22 mouse cellular contexts compared by ENCODE assay signal in the genomic region with DNA sequence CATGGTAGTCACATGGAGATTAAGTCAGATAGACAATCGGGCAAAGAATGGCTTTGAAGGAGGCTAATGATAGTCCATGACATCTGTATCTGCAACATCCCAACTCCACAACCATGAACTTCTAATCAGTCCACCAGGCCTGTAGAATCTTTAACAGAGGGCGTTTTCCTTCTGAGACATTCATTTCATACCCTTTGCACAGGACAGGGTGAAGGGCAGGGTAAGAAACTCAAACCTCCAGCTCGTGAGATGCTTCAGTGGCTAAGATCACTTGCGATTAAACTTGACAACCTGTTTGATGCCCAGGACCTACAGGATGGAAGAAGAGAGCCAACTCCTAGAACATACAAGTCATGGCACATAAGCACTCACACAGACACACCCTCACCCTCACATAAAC. TPM values are rescaled to one million over a fixed set of nuclear protein-coding genes. Genes with fewer than 3 reads are reported as not detected.
A peak's percentile ranks its signal among the peaks of the same experiment; 100 is the strongest.
DNase-seq lines count a peak whose midpoint lies in the region; ATAC-seq and TF ChIP-seq lines count a peak whose summit lies in the region.
"Had no signal": no experiment of that assay in that cellular context is flagged by ENCODE, and none has a peak within 500 bp of the region (broad histone marks: within the 10 kb centered on the region; RNA-seq: fewer than 3 reads in every experiment).

No protein-coding gene starts in this region.

- no peaks in the 10 kb centered on the region for H3K27me3 ChIP-seq in kidney, adult 2 months (replicated peaks; ENCODE audit: control insufficient read depth, insufficient read depth, low read length)
- no peaks in the 10 kb centered on the region for H3K27me3 ChIP-seq in liver, adult 2 months (ENCODE audit: control insufficient read depth, insufficient read depth, low read length)
- no peaks in the 10 kb centered on the region for H3K27me3 ChIP-seq in liver, embryonic 12.5 days (replicated peaks)
- H3K27me3 ChIP-seq in ES-Bruce4 (ENCODE audit: control insufficient read depth, insufficient read depth, low read length, poor library complexity, severe bottlenecking), result no peaks in the 10 kb centered on the region
- H3K27me3 ChIP-seq: embryonic facial prominence, embryonic 15.5 days; hindbrain, embryonic 12.5 days had no signal

- H3K4me1 ChIP-seq in kidney, adult 2 months (ENCODE audit: control insufficient read depth, insufficient read depth, low read length), result peaks cover 14% of the 10 kb centered on the region
- peaks cover 3% of the 10 kb centered on the region; the same call in 1 of the 2 replicates for H3K4me1 ChIP-seq in liver, adult 2 months (ENCODE audit: control insufficient read depth, insufficient read depth, low read length)
- H3K4me1 ChIP-seq in liver, embryonic 12.5 days, result peaks cover 12% of the 10 kb centered on the region
- H3K4me1 ChIP-seq in ES-Bruce4 (ENCODE audit: control insufficient read depth, insufficient read depth, low read length), result peaks cover 2% of the 10 kb centered on the region
- H3K4me1 ChIP-seq: embryonic facial prominence, embryonic 15.5 days; heart, embryonic 10.5 days had no signal

- TF ChIP-seq POLR2A in kidney, adult 2 months (IDR thresholded peaks at IDR 0.05; ENCODE audit: low read depth, low read length), result no peak
- no peak for TF ChIP-seq POLR2A in liver, adult 2 months (IDR thresholded peaks at IDR 0.05; ENCODE audit: extremely low read depth, insufficient read depth, low read length)
- no peak for TF ChIP-seq POLR2A in ES-Bruce4 (IDR thresholded peaks at IDR 0.05; ENCODE audit: insufficient read depth, low read length)

- H3K27ac ChIP-seq in kidney, adult 2 months (ENCODE audit: insufficient read depth, low read depth, low read length), result peak overlapping the region; percentile 82
- peak overlapping the region; percentile 58 for H3K27ac ChIP-seq in liver, adult 2 months (replicated peaks; ENCODE audit: insufficient read depth, low read depth, low read length)
- H3K27ac ChIP-seq in liver, embryonic 12.5 days, result no peak overlapping the region
- H3K27ac ChIP-seq in ES-Bruce4 (ENCODE audit: insufficient read depth, low read length), result peak overlapping the region; percentile 92
- H3K27ac ChIP-seq: embryonic facial prominence, embryonic 15.5 days; forebrain, embryonic 10.5 days; heart, embryonic 10.5 days; hindbrain, embryonic 12.5 days had no signal

- no peaks in the 10 kb centered on the region for H3K79me2 ChIP-seq in liver, adult 2 months (ENCODE audit: control insufficient read depth, insufficient read depth, low read length)

- H3K4me3 ChIP-seq in kidney, adult 2 months (ENCODE audit: insufficient read depth, low read depth, low read length), result no peak overlapping the region
- H3K4me3 ChIP-seq in liver, adult 2 months (ENCODE audit: insufficient read depth, low read depth, low read length), result no peak overlapping the region
- H3K4me3 ChIP-seq in liver, embryonic 12.5 days, result no peak overlapping the region
- H3K4me3 ChIP-seq in ES-Bruce4 (ENCODE audit: low read depth, low read length), result no peak overlapping the region
- H3K4me3 ChIP-seq: embryonic facial prominence, embryonic 15.5 days; erythroblast, embryonic 14.5 days; forebrain, embryonic 10.5 days; heart, embryonic 10.5 days; hindbrain, embryonic 12.5 days had no signal

- peak; percentile 66 for DNase-seq in kidney, adult 2 months
- no peak for DNase-seq in kidney, adult 18-20 months
- no peak for DNase-seq in liver, adult 2 months (ENCODE audit: extremely low read depth, low read depth, low spot score)
- no peak for DNase-seq in frontal cortex, postnatal 10 days (ENCODE audit: low spot score in 2 of 2)
- no peak for DNase-seq in heart, adult 18-20 months
- DNase-seq: adrenal gland, adult 8-10 months; adrenal gland, postnatal 36 days; cerebellum, adult 8-10 months; cerebellum, postnatal 14 days; embryo, embryonic 11 days; gastrocnemius, postnatal 36 days; heart, adult 11 months; heart, postnatal 10 days; heart, postnatal 4 days had no signal

- H3K9me3 ChIP-seq in liver, embryonic 12.5 days (replicated peaks), result no peaks in the 10 kb centered on the region
- no peaks in the 10 kb centered on the region for H3K9me3 ChIP-seq in ES-Bruce4 (replicated peaks; ENCODE audit: control insufficient read depth, insufficient read depth, low read length, poor library complexity, severe bottlenecking)
- H3K9me3 ChIP-seq: embryonic facial prominence, embryonic 15.5 days; forebrain, embryonic 10.5 days; heart, embryonic 10.5 days; hindbrain, embryonic 12.5 days had no signal

- no peak for ATAC-seq in liver, embryonic 12.5 days
- ATAC-seq: forebrain, embryonic 14.5 days had no signal

- no peak overlapping the region for H3K9ac ChIP-seq in liver, adult 2 months (ENCODE audit: low read depth, low read length)
- no peak overlapping the region for H3K9ac ChIP-seq in liver, embryonic 12.5 days
- peak overlapping the region; percentile 80 for H3K9ac ChIP-seq in ES-Bruce4 (ENCODE audit: low read depth, poor library complexity, severe bottlenecking)
- H3K9ac ChIP-seq: embryonic facial prominence, embryonic 15.5 days; hindbrain, embryonic 12.5 days had no signal

- TF ChIP-seq CTCF in kidney, adult 2 months (conservative IDR thresholded peaks at IDR 0.05; ENCODE audit: insufficient read depth, insufficient read length, low read depth, low read length), result no peak
- TF ChIP-seq CTCF in liver, adult 2 months (IDR thresholded peaks at IDR 0.05; ENCODE audit: low read depth, low read length), result no peak
- TF ChIP-seq CTCF in ES-Bruce4 (IDR thresholded peaks at IDR 0.05; ENCODE audit: low read depth, low read length), result no peak

- H3K4me2 ChIP-seq in liver, embryonic 12.5 days, result no peak overlapping the region
- H3K4me2 ChIP-seq: embryonic facial prominence, embryonic 15.5 days; hindbrain, embryonic 12.5 days had no signal

- 40% methylated on average over 4 of the region's 4 CpGs for WGBS in kidney, adult 2 months
- WGBS in liver, adult 2 months, result 87% methylated on average over 4 of the region's 4 CpGs
- 67% methylated on average over 4 of the region's 4 CpGs for WGBS in liver, embryonic 12.5 days (ENCODE audit: insufficient replicate concordance)

- TF ChIP-seq EP300 in ES-Bruce4 (IDR thresholded peaks at IDR 0.05; ENCODE audit: insufficient read depth, low read depth, low read length), result no peak

- no peaks in the 10 kb centered on the region for H3K36me3 ChIP-seq in kidney, adult 2 months (ENCODE audit: control insufficient read depth, insufficient read depth, low read length)
- H3K36me3 ChIP-seq in liver, adult 2 months (ENCODE audit: control insufficient read depth, insufficient read depth, low read length), result no peaks in the 10 kb centered on the region
- no peaks in the 10 kb centered on the region for H3K36me3 ChIP-seq in liver, embryonic 12.5 days
- H3K36me3 ChIP-seq in ES-Bruce4 (ENCODE audit: control insufficient read depth, insufficient read depth, low read length, poor library complexity, severe bottlenecking), result no peaks in the 10 kb centered on the region
- H3K36me3 ChIP-seq: embryonic facial prominence, embryonic 15.5 days; forebrain, embryonic 10.5 days; heart, embryonic 10.5 days; hindbrain, embryonic 12.5 days had no signal

RNA-seq across cellular contexts. Expression of a gene that starts 19.6 kb away (rescaled TPM):
- 1,901 and 2,104 TPM in 2 replicates for polyA plus RNA-seq in kidney, adult 2 months (2012; rRNA removed)
- total RNA-seq in liver, adult 2 months (2014; rRNA removed), result 748 and 759 TPM in 2 replicates
- polyA plus RNA-seq in liver, adult 2 months (2012; rRNA removed), result 693 and 735 TPM in 2 replicates
- polyA plus RNA-seq in liver, embryonic 12.5 days (2016; fragmentation: Nextera tagmentation; extraction: Ambion mirVana), result 641 and 655 TPM in 2 replicates
- polyA plus RNA-seq in ES-Bruce4 (2011; ENCODE audit: insufficient read depth, insufficient read length, low read depth, missing spikeins), result 680 TPM in 2 replicates
- total RNA-seq in heart, adult 18-20 months (2021), result 100 to 1,000 TPM; 369 to 422 TPM

RNA-seq across cellular contexts. Expression of a gene that starts 58.7 kb away (rescaled TPM):
- 33.1 and 44.2 TPM in 2 replicates for polyA plus RNA-seq in kidney, adult 2 months (2012; rRNA removed)
- total RNA-seq in liver, adult 2 months (2014; rRNA removed), result 12.2 and 17.5 TPM in 2 replicates
- polyA plus RNA-seq in liver, adult 2 months (2012; rRNA removed), result 21.9 and 25.9 TPM in 2 replicates
- polyA plus RNA-seq in liver, embryonic 12.5 days (2016; fragmentation: Nextera tagmentation; extraction: Ambion mirVana), result 88.0 and 89.9 TPM in 2 replicates
- polyA plus RNA-seq in ES-Bruce4 (2011; ENCODE audit: insufficient read depth, insufficient read length, low read depth, missing spikeins), result 101 and 112 TPM in 2 replicates
- total RNA-seq in heart, adult 18-20 months (2021), result 10 to 100 TPM; 69.8 to 71.6 TPM

RNA-seq across cellular contexts. Expression of a gene that starts 58.9 kb away (rescaled TPM):
- polyA plus RNA-seq in kidney, adult 2 months (2012; rRNA removed), result 13.6 and 17.8 TPM in 2 replicates
- total RNA-seq in liver, adult 2 months (2014; rRNA removed), result 26.2 and 30.5 TPM in 2 replicates
- polyA plus RNA-seq in liver, adult 2 months (2012; rRNA removed), result 9.4 and 12.1 TPM in 2 replicates
- 18.5 and 22.2 TPM in 2 replicates for polyA plus RNA-seq in liver, embryonic 12.5 days (2016; fragmentation: Nextera tagmentation; extraction: Ambion mirVana)
- 20.2 and 20.7 TPM in 2 replicates for polyA plus RNA-seq in ES-Bruce4 (2011; ENCODE audit: insufficient read depth, insufficient read length, low read depth, missing spikeins)
- total RNA-seq in heart, adult 18-20 months (2021), result 10 to 100 TPM; 15.2 to 18.2 TPM
